Mouse (Mus musculus): ENCODE data around the gene Ldb1. TPM values are rescaled to one million over a fixed set of nuclear protein-coding genes. Genes with fewer than 3 reads are reported as not detected.

The Ldb1 gene
- total and polyA plus RNA-seq, 3 experiments: 56.9 to 120 (median 67.6) TPM

GRCm38 (mm10) chr19:46085185-46085584 lies 40.2 kb upstream of the Ldb1 start:
- Histone ChIP-seq H3K36me3 (replicated peaks in 1 of 2; ENCODE audit: control insufficient read depth in 1 of 2, insufficient read depth in 1 of 2, low read length in 1 of 2) (peaks cover 52 to 62% of the 10 kb centered on the region in 2 experiments), H3K4me1 (ENCODE audit: control insufficient read depth in 1 of 2, insufficient read depth in 2 of 2) (no peaks in the 10 kb centered on the region), H3K4me3 (replicated peaks in 1 of 3; ENCODE audit: low read depth in 2 of 3, low read length in 2 of 3, poor library complexity in 1 of 3) (no peak overlapping the region), H3K27ac (ENCODE audit: insufficient read depth, low read depth) (no peak overlapping the region), H3K9ac (ENCODE audit: insufficient read depth, low read depth) (no peak overlapping the region), H3K4me2 (ENCODE audit: insufficient read depth, low read depth, poor library complexity, severe bottlenecking) (no peak overlapping the region), H3K27me3 (replicated peaks) (no peaks in the 10 kb centered on the region), H3K9me3 (replicated peaks; ENCODE audit: low read length) (no peaks in the 10 kb centered on the region), H3K79me2 (replicated peaks; ENCODE audit: control insufficient read depth, extremely low read depth, insufficient read depth, poor library complexity, severe bottlenecking) (no peaks in the 10 kb centered on the region)
- no peak for DNase-seq (ENCODE audit: extremely low read depth)
- in situ Hi-C loops (cut with MboI; ENCODE audit: low pct_ligation_motif_present, low pct_unique_long_range_greater_than_20kb, low sequenced_read_pairs) (no loop called here), dilution Hi-C loops (cut with MboI; ENCODE audit: extremely low pct_ligation_motif_present, extremely low pct_unique_long_range_greater_than_20kb, low sequenced_read_pairs) (no loop called here)
- TF ChIP-seq POLR2AphosphoS2 (IDR thresholded peaks at IDR 0.05; ENCODE audit: low read depth, low read length): peak; percentile 13; the same call in 1 of the 2 replicates
- no peak for TF ChIP-seq ZNF384 (IDR thresholded peaks at IDR 0.05; ENCODE audit: low read depth, low read length)
- no peak for TF ChIP-seq RAD21 (IDR thresholded peaks at IDR 0.05; ENCODE audit: low read depth, low read length)

GRCm38 (mm10) chr19:46078535-46078934 lies 33.5 kb upstream of the Ldb1 start:
- Histone ChIP-seq H3K27ac (ENCODE audit: insufficient read depth, low read depth) (no peak overlapping the region), H3K4me3 (replicated peaks in 1 of 3; ENCODE audit: low read depth in 2 of 3, low read length in 2 of 3, poor library complexity in 1 of 3) (no peak overlapping the region), H3K9me3 (replicated peaks; ENCODE audit: low read length) (no peaks in the 10 kb centered on the region), H3K36me3 (replicated peaks in 1 of 2; ENCODE audit: control insufficient read depth in 1 of 2, insufficient read depth in 1 of 2, low read length in 1 of 2) (peaks cover 57 to 69% of the 10 kb centered on the region in 2 experiments), H3K79me2 (replicated peaks; ENCODE audit: control insufficient read depth, extremely low read depth, insufficient read depth, poor library complexity, severe bottlenecking) (peaks cover 37% of the 10 kb centered on the region), H3K4me1 (ENCODE audit: control insufficient read depth in 1 of 2, insufficient read depth in 2 of 2) (peaks cover 10 to 19% of the 10 kb centered on the region in 2 experiments), H3K27me3 (replicated peaks) (no peaks in the 10 kb centered on the region), H3K4me2 (ENCODE audit: insufficient read depth, low read depth, poor library complexity, severe bottlenecking) (no peak overlapping the region), H3K9ac (ENCODE audit: insufficient read depth, low read depth) (no peak overlapping the region)
- in situ Hi-C loops (cut with MboI; ENCODE audit: low pct_ligation_motif_present, low pct_unique_long_range_greater_than_20kb, low sequenced_read_pairs) (no loop called here), dilution Hi-C loops (cut with MboI; ENCODE audit: extremely low pct_ligation_motif_present, extremely low pct_unique_long_range_greater_than_20kb, low sequenced_read_pairs) (no loop called here)
- no peak for DNase-seq (ENCODE audit: extremely low read depth)
- no peak for TF ChIP-seq JUN (IDR thresholded peaks at IDR 0.05; ENCODE audit: insufficient read depth, low read depth, low read length)
- no peak for TF ChIP-seq RAD21 (IDR thresholded peaks at IDR 0.05; ENCODE audit: low read depth, low read length)
- no peak for TF ChIP-seq MAFK (IDR thresholded peaks at IDR 0.05; ENCODE audit: insufficient replicate concordance, low read length)
- no peak for TF ChIP-seq MAX (IDR thresholded peaks at IDR 0.05; ENCODE audit: low read length)
- no peak for TF ChIP-seq ZC3H11A (IDR thresholded peaks at IDR 0.05; ENCODE audit: low read depth, low read length)
- no peak for TF ChIP-seq KAT2A (IDR thresholded peaks at IDR 0.05; ENCODE audit: insufficient replicate concordance, low read length)
- TF ChIP-seq USF2 (conservative IDR thresholded peaks at IDR 0.05; ENCODE audit: low read depth, low read length): no peak
- TF ChIP-seq NRF1 (IDR thresholded peaks at IDR 0.05; ENCODE audit: low read depth, low read length): no peak
- no peak for TF ChIP-seq ETS1 (conservative IDR thresholded peaks at IDR 0.05; ENCODE audit: low read depth, low read length)
- TF ChIP-seq MXI1 (IDR thresholded peaks at IDR 0.05; ENCODE audit: low read depth, low read length): no peak
- no peak for TF ChIP-seq NELFE (IDR thresholded peaks at IDR 0.05; ENCODE audit: low read depth, low read length)
- TF ChIP-seq SIN3A (IDR thresholded peaks at IDR 0.05; ENCODE audit: low read length): no peak
- TF ChIP-seq IRF4 (IDR thresholded peaks at IDR 0.05; ENCODE audit: low read depth, low read length): no peak
